Mouse (Mus musculus) limb, embryonic 15.5 days (tissue): ENCODE results near the gene Olfr1394. TPM values are rescaled to one million over a fixed set of nuclear protein-coding genes. Genes with fewer than 3 reads are reported as not detected.
"Not testable (repeated sequence)": the region's sequence is repeated elsewhere in the genome, so short reads cannot be mapped to it uniquely, and the experiment has no call there.

ENCODE experiments used
- ATAC-seq: fragments of 200-750 bp; cut with Nextera tagmentation; 2 replicates; pipeline ENCODE4 v1.8.0; 2017; ENCODE audit warnings: low read depth, moderate TSS enrichment; ENCODE audit not compliant: insufficient number of reproducible peaks, low FRiP score, low TSS enrichment
- H3K27ac ChIP-seq: fragments of 300-500 bp; sonication (generic); 2 replicates; pipeline ENCODE4 v1.5.1; 2015; ENCODE audit warnings: moderate library complexity, mild to moderate bottlenecking, inconsistent platforms
- H3K27me3 ChIP-seq: fragments of 300-500 bp; sonication (generic); 2 replicates; pipeline ENCODE4 v1.6.1; 2015; ENCODE audit warnings: inconsistent platforms
- H3K36me3 ChIP-seq: fragments of 300-500 bp; sonication (generic); 2 replicates; pipeline ENCODE4 v1.6.1; 2015; ENCODE audit warnings: inconsistent platforms
- H3K4me1 ChIP-seq: fragments of 300-500 bp; sonication (generic); 2 replicates; pipeline ENCODE4 v1.6.1; 2015; ENCODE audit warnings: inconsistent platforms
- H3K4me2 ChIP-seq: fragments of 300-500 bp; sonication (generic); 2 replicates; pipeline ENCODE4 v1.6.1; 2015; ENCODE audit warnings: mild to moderate bottlenecking, inconsistent platforms
- H3K4me3 ChIP-seq: fragments of 300-500 bp; sonication (generic); 2 replicates; pipeline ENCODE4 v1.5.1; 2015; ENCODE audit warnings: mild to moderate bottlenecking, inconsistent platforms
- H3K9ac ChIP-seq: fragments of 300-500 bp; sonication (generic); 2 replicates; pipeline ENCODE4 v1.6.1; 2015; ENCODE audit warnings: inconsistent platforms
- H3K9me3 ChIP-seq: fragments of 300-500 bp; sonication (generic); 2 replicates; pipeline ENCODE4 v1.6.1; 2016; ENCODE audit warnings: inconsistent platforms
- WGBS: fragments of 180-500 bp; shearing (Covaris S2); methylation state at CpG from one replicate; pipeline ENCODE4 v1.1.7; 2015; 5-methylcytosine and 5-hydroxymethylcytosine counted together
- polyA plus RNA-seq: library from polyadenylated mRNA; unstranded; fragments of >200 nt; fragmentation: Nextera tagmentation; extraction: Ambion mirVana; gene quantifications from 2 replicates; pipeline ENCODE4 v1.2.1, GENCODE M21; 2015

Gene Olfr1394
- polyA plus RNA-seq, 1 experiment from 2014 or later: not detected

DNA sequence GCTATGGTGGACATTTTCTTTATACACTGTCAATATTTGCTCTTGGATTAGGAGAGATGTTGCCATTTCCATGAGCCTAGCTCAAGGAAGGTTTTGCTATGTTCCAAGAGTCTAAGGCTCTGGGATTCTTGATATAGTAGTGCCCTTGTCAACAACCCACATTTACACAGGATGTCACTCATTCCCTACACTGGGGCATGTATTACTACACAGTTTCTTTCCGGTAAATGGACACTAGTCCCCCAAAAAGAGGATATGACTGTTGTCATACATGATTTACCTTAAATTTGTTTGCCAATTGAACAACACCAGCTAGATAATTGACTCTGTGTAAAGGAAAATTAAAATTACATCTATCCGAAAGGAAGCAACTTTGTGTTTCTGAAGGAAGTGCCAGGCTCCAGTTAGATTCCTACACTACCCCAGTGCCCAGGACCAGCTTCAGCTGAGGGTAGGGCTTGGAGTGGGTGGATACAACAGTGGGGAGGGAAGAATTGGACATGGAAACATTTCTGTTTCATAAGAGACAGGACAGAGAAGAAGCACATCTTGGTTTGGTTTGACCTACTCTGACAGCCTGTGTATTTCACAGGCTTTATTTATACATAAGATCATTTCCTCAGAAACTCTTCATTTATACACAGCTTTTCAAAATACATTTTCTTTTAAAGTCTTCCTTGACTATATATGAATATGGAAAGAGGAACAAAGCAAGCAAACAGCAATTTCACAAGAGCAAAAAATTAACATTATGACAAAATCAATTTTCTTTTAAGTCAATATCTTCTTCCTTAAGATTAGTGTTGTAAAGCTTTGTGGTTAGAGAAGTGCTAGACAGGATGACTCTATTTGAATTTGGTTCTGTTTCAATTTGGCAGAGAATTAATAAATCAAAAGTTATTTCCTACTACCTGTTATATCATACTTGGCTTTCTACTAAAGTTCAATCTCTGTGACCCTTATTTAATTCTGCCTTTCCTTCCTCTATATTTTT is 2.9 kb downstream of the Olfr1394 start:
- Histone ChIP-seq H3K9ac (no peak overlapping the region), H3K4me2 (no peak overlapping the region), H3K4me3 (no peak overlapping the region), H3K9me3 (no peaks in the 10 kb centered on the region), H3K27me3 (no peaks in the 10 kb centered on the region), H3K27ac (no peak overlapping the region), H3K4me1 (no peaks in the 10 kb centered on the region), H3K36me3 (no peaks in the 10 kb centered on the region)
- 88% methylated on average over 2 of the region's 2 CpGs for WGBS
- no peak for ATAC-seq

DNA sequence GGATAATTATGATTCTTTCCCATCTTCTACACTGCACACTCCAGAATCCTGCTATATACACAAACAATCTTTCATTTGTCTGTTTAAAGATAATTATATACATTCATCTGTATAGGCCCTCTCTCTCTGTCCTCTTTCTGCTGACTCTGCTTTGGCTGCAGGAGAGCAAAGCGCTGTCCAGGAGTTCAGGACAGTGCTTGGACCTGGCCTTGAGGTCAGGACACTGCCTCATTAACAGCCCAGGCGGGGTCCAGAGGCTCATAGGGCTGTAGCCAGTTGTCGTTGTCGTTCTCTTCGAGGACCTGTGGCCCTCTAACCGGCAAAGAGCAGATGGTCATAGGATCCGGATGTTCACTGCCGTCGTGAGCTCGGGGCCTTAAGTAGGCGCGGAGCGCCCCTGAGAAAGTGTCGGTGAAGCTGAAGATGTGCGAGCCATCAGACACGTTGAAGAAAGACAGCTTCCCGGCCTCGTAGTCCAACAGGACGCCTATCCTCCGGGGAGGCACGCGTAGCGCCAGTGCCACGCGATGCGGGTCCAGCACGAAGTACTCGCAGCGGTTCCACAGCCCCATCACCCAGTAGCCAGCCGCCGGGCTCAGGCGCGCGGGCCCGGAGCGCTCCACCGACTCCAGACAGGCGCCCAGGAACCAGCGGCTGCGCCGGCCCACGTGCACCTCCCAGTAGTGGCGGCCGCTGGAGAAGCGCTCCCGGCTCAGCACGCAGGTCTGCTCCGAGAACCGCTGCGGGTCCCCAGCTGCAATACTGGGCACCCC is 14.8 kb downstream of the Olfr1394 start:
- no peak for ATAC-seq
- Histone ChIP-seq H3K27me3 (peaks cover 31% of the 10 kb centered on the region), H3K9me3 (no peaks in the 10 kb centered on the region), H3K9ac (no peak overlapping the region), H3K4me1 (peaks cover 6% of the 10 kb centered on the region), H3K36me3 (no peaks in the 10 kb centered on the region), H3K4me2 (peak overlapping the region; percentile 49), H3K27ac (no peak overlapping the region), H3K4me3 (peak overlapping the region; percentile 28)
- WGBS: 6% methylated on average over 50 of the region's 50 CpGs

- no peak overlapping the region for H3K4me2 ChIP-seq
- H3K4me3 ChIP-seq: no peak overlapping the region
- WGBS: 90% methylated on average over 4 of the region's 4 CpGs
- peaks cover 31% of the 10 kb centered on the region for H3K27me3 ChIP-seq
- no peak for ATAC-seq
- H3K4me1 ChIP-seq: peaks cover 6% of the 10 kb centered on the region
- H3K9ac ChIP-seq: no peak overlapping the region
- no peaks in the 10 kb centered on the region for H3K9me3 ChIP-seq
- no peaks in the 10 kb centered on the region for H3K36me3 ChIP-seq
- no peak overlapping the region for H3K27ac ChIP-seq
These were observed 16.4 kb downstream of the Olfr1394 start for GRCm38 (mm10) chr11:49170576-49170975.

- H3K27ac ChIP-seq: no peak overlapping the region
- ATAC-seq: no peak
- peaks cover 7% of the 10 kb centered on the region for H3K27me3 ChIP-seq
- H3K4me1 ChIP-seq: no peaks in the 10 kb centered on the region
- no peak overlapping the region for H3K4me3 ChIP-seq
- no peak overlapping the region for H3K4me2 ChIP-seq
- no peaks in the 10 kb centered on the region for H3K36me3 ChIP-seq
- 72% methylated on average over 8 of the region's 8 CpGs for WGBS
- H3K9me3 ChIP-seq: no peaks in the 10 kb centered on the region
- no peak overlapping the region for H3K9ac ChIP-seq
These were observed 21.2 kb downstream of the Olfr1394 start for GRCm38 (mm10) chr11:49175345-49175744.

GRCm38 (mm10) chr11:49176047-49176779 is 22.0 kb downstream of the Olfr1394 start:
- not testable (repeated sequence) for H3K9me3 ChIP-seq, H3K4me3 ChIP-seq, H3K36me3 ChIP-seq, H3K27ac ChIP-seq, H3K9ac ChIP-seq, H3K4me2 ChIP-seq, ATAC-seq, H3K4me1 ChIP-seq, H3K27me3 ChIP-seq
- 55% methylated on average over 4 of the region's 4 CpGs for WGBS

- WGBS: 60% methylated on average over 1 of the region's 1 CpGs
- Histone ChIP-seq H3K9me3 (no peaks in the 10 kb centered on the region), H3K36me3 (no peaks in the 10 kb centered on the region), H3K4me1 (no peaks in the 10 kb centered on the region), H3K4me2 (no peak overlapping the region), H3K27me3 (no peaks in the 10 kb centered on the region), H3K4me3 (no peak overlapping the region), H3K27ac (no peak overlapping the region), H3K9ac (no peak overlapping the region)
- no peak for ATAC-seq
These were observed 29.0 kb downstream of the Olfr1394 start for GRCm38 (mm10) chr11:49183172-49183571.

GRCm38 (mm10) chr11:49186452-49186851 is 32.3 kb downstream of the Olfr1394 start:
- H3K9ac ChIP-seq: no peak overlapping the region
- WGBS: 74% methylated on average over 6 of the region's 6 CpGs

GRCm38 (mm10) chr11:49186955-49187488 is 32.8 kb downstream of the Olfr1394 start, which contains the start of gene Btnl9:
Btnl9 (minus strand) TSS chr11:49187159.
- no peaks in the 10 kb centered on the region for H3K36me3 ChIP-seq
- ATAC-seq: no peak
- no peak within 1 kb of the TSS for H3K27ac ChIP-seq
- no peaks in the 10 kb centered on the region for H3K4me1 ChIP-seq
- H3K4me3 ChIP-seq: no peak within 1 kb of the TSS
- H3K27me3 ChIP-seq: no peaks in the 10 kb centered on the region
- 80% methylated on average over 8 of the region's 8 CpGs for WGBS
- no peak within 1 kb of the TSS for H3K9ac ChIP-seq
- H3K9me3 ChIP-seq: no peaks in the 10 kb centered on the region
- H3K4me2 ChIP-seq: no peak within 1 kb of the TSS

More at GRCm38 (mm10) chr11:49186452-49186851, 32.3 kb downstream of the Olfr1394 start:
- Histone ChIP-seq H3K27me3 (no peaks in the 10 kb centered on the region), H3K4me3 (no peak overlapping the region), H3K27ac (no peak overlapping the region), H3K4me2 (no peak overlapping the region), H3K4me1 (no peaks in the 10 kb centered on the region), H3K9me3 (no peaks in the 10 kb centered on the region), H3K36me3 (no peaks in the 10 kb centered on the region)
- no peak for ATAC-seq

- H3K9ac ChIP-seq: no peak overlapping the region
- H3K4me2 ChIP-seq: no peak overlapping the region
- no peak overlapping the region for H3K4me3 ChIP-seq
- H3K27ac ChIP-seq: no peak overlapping the region
- no peaks in the 10 kb centered on the region for H3K36me3 ChIP-seq
- H3K9me3 ChIP-seq: no peaks in the 10 kb centered on the region
- no peaks in the 10 kb centered on the region for H3K27me3 ChIP-seq
- ATAC-seq: no peak
- WGBS: 80% methylated on average over 10 of the region's 10 CpGs
- H3K4me1 ChIP-seq: no peaks in the 10 kb centered on the region
These were observed 33.5 kb downstream of the Olfr1394 start for GRCm38 (mm10) chr11:49187701-49188100.

DNA sequence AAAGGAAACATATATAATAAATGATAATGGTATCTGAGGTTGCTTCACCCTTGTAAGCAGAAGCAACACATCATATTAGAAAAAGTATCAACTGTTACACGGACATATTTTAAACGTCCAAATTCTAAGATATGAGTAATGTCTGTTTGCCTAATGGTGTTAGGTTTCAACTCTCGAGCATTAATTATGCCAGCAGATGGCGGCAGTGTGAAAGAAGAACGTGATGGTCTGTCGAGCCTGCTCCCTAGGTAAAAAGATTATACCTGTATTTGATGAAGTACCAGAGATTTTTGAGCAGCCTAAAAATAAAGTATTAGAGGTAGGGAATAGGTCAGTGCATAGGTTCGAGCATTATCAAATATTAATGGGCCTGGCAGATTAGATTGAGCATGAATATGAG is 35.6 kb downstream of the Olfr1394 start:
- H3K4me3 ChIP-seq: no peak overlapping the region
- H3K4me1 ChIP-seq: no peaks in the 10 kb centered on the region
- ATAC-seq: no peak
- H3K27me3 ChIP-seq: no peaks in the 10 kb centered on the region
- H3K9ac ChIP-seq: no peak overlapping the region
- no peaks in the 10 kb centered on the region for H3K36me3 ChIP-seq
- H3K9me3 ChIP-seq: no peaks in the 10 kb centered on the region
- H3K27ac ChIP-seq: no peak overlapping the region
- 3% methylated on average over 7 of the region's 7 CpGs for WGBS
- no peak overlapping the region for H3K4me2 ChIP-seq

DNA sequence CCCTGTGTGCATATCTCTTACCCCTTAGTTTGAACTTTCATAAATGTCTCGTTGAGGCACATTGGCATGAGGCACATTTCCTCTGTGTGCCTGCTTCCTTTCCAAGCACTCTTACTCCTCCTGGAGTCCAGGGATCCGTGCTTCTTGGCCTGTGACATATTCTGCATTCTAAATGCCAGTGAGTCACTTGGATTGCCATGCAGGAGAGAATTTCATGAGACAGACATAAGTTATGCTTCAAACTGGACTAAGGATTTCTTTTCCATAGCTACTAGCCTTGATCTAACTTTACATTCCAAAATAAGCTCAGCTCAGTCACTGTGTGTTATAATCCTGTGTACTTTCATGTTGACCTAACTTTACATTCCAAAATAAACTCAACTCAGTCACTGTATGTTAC is 36.9 kb downstream of the Olfr1394 start:
- WGBS: 52% methylated on average over 2 of the region's 2 CpGs
- H3K27me3 ChIP-seq: no peaks in the 10 kb centered on the region
- no peak overlapping the region for H3K4me3 ChIP-seq
- no peak for ATAC-seq
- H3K9me3 ChIP-seq: no peaks in the 10 kb centered on the region
- no peaks in the 10 kb centered on the region for H3K36me3 ChIP-seq
- no peak overlapping the region for H3K27ac ChIP-seq
- no peak overlapping the region for H3K4me2 ChIP-seq
- no peaks in the 10 kb centered on the region for H3K4me1 ChIP-seq
- H3K9ac ChIP-seq: no peak overlapping the region
